Mouse (Mus musculus) ES-Bruce4 (cell line): ENCODE measurements at regions not wholly inside any gene's neighbourhood (a gene's known extent, or its start where the extent isn't known, plus 50 kb on each side); places are given as distances from the start of the nearest gene placed in this dataset.

Source experiments
- CTCF ChIP-seq: IDR thresholded peaks from one replicate; pipeline ENCODE4 v1.8.1; 2011; ENCODE audit warnings: low read depth, low read length
- POLR2A ChIP-seq: IDR thresholded peaks from one replicate; pipeline ENCODE4 v1.8.1; 2011; ENCODE audit warnings: low read length; ENCODE audit not compliant: insufficient read depth

DNA sequence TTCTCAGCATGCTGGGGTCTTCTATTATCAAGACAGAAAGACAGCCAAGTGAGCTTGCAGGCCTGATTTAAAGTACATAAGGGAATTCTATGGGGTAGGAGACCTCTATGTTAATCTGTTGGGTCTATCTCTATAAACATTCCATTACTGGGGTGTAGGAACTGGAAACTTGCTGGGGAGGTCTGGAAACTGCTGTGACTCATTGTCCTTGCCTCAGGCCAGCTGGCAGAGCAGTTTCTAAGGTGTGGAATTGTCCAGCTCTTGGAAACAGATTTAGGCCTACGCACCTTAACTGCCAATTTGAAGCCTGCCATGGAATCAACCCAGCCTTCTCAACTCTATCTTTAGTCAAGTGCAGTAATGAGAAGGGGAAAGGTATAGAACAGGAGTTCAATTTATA is 559.1 kb upstream of the Fam98a start:
- TF ChIP-seq CTCF = no peak
- TF ChIP-seq POLR2A = no peak
